Mouse (Mus musculus) liver, embryonic 11.5 days (tissue): ENCODE results near the gene Adgrl1. TPM values are rescaled to one million over a fixed set of nuclear protein-coding genes. Genes with fewer than 3 reads are reported as not detected.

Source experiments
- ATAC-seq: fragments of 200-750 bp; cut with Nextera tagmentation; replicated peaks from 2 replicates; pipeline ENCODE4 v1.8.0; 2017; ENCODE audit warnings: moderate number of reproducible peaks, mild to moderate bottlenecking, moderate TSS enrichment, moderate library complexity; ENCODE audit not compliant: low FRiP score
- DNase-seq: peaks from one replicate; pipeline ENCODE4 v3.0.0-alpha.2; 2017; ENCODE audit warnings: low spot score
- H3K27ac ChIP-seq: fragments of 300-500 bp; sonication (generic); 2 replicates; pipeline ENCODE4 v1.5.1; 2014; ENCODE audit warnings: mild to moderate bottlenecking, low read depth, low read length, control low read depth
- H3K27me3 ChIP-seq: fragments of 300-500 bp; sonication (generic); replicated peaks from 2 replicates; pipeline ENCODE4 v1.6.1; 2014; ENCODE audit warnings: low read length, mixed read lengths; ENCODE audit not compliant: control insufficient read depth, insufficient read depth
- H3K36me3 ChIP-seq: fragments of 300-500 bp; sonication (generic); 2 replicates; pipeline ENCODE4 v1.6.1; 2014; ENCODE audit warnings: mild to moderate bottlenecking, low read length, moderate library complexity, mixed read lengths; ENCODE audit not compliant: control insufficient read depth, insufficient read depth
- H3K4me1 ChIP-seq: fragments of 300-500 bp; sonication (generic); replicated peaks from 2 replicates; pipeline ENCODE4 v1.6.1; 2014; ENCODE audit warnings: low read length, mixed read lengths; ENCODE audit not compliant: control insufficient read depth, insufficient read depth
- H3K4me2 ChIP-seq: fragments of 300-500 bp; sonication (generic); 2 replicates; pipeline ENCODE4 v1.6.1; 2014; ENCODE audit warnings: mild to moderate bottlenecking, control low read depth, moderate library complexity
- H3K4me3 ChIP-seq: fragments of 300-500 bp; sonication (generic); 2 replicates; pipeline ENCODE4 v1.5.1; 2014; ENCODE audit warnings: low read depth, low read length, control low read depth
- H3K9ac ChIP-seq: fragments of 300-500 bp; sonication (generic); 2 replicates; pipeline ENCODE4 v1.6.1; 2014; ENCODE audit warnings: low read depth, low read length, control low read depth
- H3K9me3 ChIP-seq: fragments of 300-500 bp; sonication (generic); 2 replicates; pipeline ENCODE4 v1.6.1; 2016; ENCODE audit warnings: low read length, inconsistent platforms, mixed read lengths; ENCODE audit not compliant: control insufficient read depth
- WGBS: fragments of 180-500 bp; shearing (Covaris S2); extraction: QIAGEN DNeasy Blood & Tissue Kit; methylation state at CpG from one replicate; pipeline ENCODE4 v1.1.7; 2014; 5-methylcytosine and 5-hydroxymethylcytosine counted together
- polyA plus RNA-seq: library from polyadenylated mRNA; unstranded; fragments of >200 nt; fragmentation: Nextera tagmentation; extraction: Ambion mirVana; gene quantifications from 2 replicates; pipeline ENCODE4 v1.2.1, GENCODE M21; 2014

Gene Adgrl1
- polyA plus RNA-seq, 1 experiment from 2014 or later = 10.3 TPM

DNA sequence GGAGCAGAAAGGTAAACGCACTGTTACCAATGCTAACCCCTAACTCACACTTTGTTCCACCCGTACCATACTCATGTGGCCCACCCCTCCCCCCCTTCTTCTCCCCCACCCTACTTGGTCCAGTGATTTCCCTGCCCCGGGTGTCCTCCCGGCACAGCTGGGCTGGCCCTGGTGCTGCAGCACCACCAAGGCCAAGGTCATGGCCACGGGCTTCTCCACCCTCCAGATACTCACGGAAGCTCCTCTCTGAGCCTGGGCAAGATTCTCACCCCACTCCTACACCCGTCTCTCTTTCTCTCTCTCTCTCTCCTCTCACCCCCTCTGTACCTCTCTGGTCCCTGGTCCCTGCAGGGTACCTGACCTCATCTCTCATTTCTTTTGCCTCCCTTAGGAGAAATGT is 26.4 kb downstream of the Adgrl1 start:
- Histone ChIP-seq H3K36me3 (peaks cover 16% of the 10 kb centered on the region), H3K4me2 (no peak overlapping the region), H3K27me3 (no peaks in the 10 kb centered on the region), H3K4me3 (no peak overlapping the region), H3K9ac (no peak overlapping the region), H3K27ac (no peak overlapping the region), H3K4me1 (no peaks in the 10 kb centered on the region), H3K9me3 (no peaks in the 10 kb centered on the region)
- ATAC-seq = no peak
- DNase-seq = no peak
- WGBS = 73% methylated on average over 7 of the region's 7 CpGs

DNA sequence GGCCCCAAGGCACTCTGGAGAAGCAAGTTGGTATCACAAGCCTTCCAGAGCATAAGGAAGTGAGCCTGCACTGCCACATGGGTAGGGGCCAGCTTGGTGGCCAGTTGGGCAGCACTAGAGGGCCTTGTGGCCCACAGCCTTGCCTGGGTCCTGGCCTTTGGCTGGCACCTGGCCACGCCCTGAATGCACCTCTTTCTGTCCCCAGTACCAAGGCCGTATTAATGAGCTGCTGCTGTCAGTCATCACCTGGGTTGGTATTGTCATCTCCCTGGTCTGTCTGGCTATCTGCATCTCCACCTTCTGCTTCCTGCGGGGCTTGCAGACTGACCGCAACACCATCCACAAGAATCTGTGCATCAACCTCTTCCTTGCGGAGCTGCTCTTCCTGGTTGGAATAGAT is 34.3 kb downstream of the Adgrl1 start:
- no peak for ATAC-seq

DNA sequence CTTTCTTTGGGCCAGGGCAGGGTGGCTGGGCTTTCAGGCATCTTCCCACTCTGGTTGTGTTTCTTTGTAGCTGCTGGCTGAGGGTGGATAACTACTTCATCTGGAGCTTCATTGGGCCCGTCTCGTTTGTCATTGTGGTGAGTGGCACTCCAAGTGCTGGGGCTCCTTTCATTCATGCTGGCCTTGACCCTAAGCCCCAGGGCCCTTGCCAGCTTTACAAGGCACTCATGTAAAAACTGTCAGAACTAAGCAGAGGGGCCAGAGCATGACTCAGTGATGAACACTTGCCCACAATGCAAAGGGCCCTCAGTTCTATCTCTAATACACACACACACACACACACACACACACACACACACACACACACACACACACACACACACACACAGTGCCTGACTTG is 35.1 kb downstream of the Adgrl1 start:
- ATAC-seq = no peak
- WGBS = 87% methylated on average over 2 of the region's 2 CpGs
- H3K36me3 ChIP-seq = peaks cover 38% of the 10 kb centered on the region

More for the DNA sequence above, 34.3 kb downstream of the Adgrl1 start:
- 70% methylated on average over 5 of the region's 5 CpGs for WGBS
- H3K9ac ChIP-seq = no peak overlapping the region
- H3K36me3 ChIP-seq = peaks cover 44% of the 10 kb centered on the region
- no peaks in the 10 kb centered on the region for H3K27me3 ChIP-seq
- no peak for DNase-seq
- no peak overlapping the region for H3K4me2 ChIP-seq
- H3K4me3 ChIP-seq = no peak overlapping the region
- no peaks in the 10 kb centered on the region for H3K9me3 ChIP-seq
- H3K27ac ChIP-seq = no peak overlapping the region; the same call in 1 of the 2 replicates
- no peaks in the 10 kb centered on the region for H3K4me1 ChIP-seq

DNA sequence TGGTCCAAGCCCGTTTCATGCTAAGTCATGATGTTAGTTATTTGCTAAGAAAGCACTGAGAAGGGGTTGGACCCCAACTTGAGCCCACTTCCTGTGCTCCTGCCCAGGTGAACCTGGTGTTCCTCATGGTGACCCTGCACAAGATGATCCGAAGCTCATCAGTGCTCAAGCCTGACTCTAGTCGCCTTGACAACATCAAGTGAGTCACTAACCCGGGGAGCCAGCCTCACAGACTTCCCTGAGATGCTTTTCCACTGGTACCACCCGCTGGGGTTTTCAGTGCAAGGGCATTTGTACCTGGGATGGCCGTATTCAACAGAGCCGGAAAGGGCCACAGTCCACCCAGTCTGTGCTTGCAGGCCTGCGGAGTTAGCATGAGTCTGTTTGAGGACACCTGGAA is 35.5 kb downstream of the Adgrl1 start:
- Histone ChIP-seq H3K36me3 (peaks cover 37% of the 10 kb centered on the region), H3K4me1 (no peaks in the 10 kb centered on the region), H3K4me2 (no peak overlapping the region), H3K27ac (no peak overlapping the region), H3K27me3 (no peaks in the 10 kb centered on the region), H3K9ac (no peak overlapping the region), H3K9me3 (no peaks in the 10 kb centered on the region), H3K4me3 (no peak overlapping the region)
- ATAC-seq = no peak
- WGBS = 87% methylated on average over 8 of the region's 8 CpGs
- DNase-seq = no peak

More for the DNA sequence above, 35.1 kb downstream of the Adgrl1 start:
- DNase-seq = no peak
- H3K27ac ChIP-seq = no peak overlapping the region
- no peak overlapping the region for H3K4me2 ChIP-seq
- H3K4me3 ChIP-seq = no peak overlapping the region
- H3K4me1 ChIP-seq = no peaks in the 10 kb centered on the region
- no peaks in the 10 kb centered on the region for H3K9me3 ChIP-seq
- no peak overlapping the region for H3K9ac ChIP-seq
- no peaks in the 10 kb centered on the region for H3K27me3 ChIP-seq

DNA sequence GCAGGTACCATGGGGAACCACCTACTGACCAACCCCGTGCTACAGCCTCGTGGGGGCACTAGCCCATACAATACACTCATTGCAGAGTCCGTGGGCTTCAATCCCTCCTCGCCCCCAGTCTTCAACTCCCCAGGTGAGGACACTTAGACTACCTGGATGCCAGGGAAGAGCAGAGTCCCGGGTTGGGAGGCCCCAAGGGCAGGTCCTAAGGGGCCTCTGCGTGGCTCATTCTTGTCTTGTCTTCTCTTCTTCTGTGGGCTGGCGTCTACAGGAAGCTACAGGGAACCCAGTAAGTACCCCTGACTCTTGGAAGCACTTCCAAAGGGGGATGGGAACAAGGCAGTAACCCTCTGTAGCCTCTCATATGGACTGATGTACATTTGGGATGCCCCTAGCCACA is 37.7 kb downstream of the Adgrl1 start:
- 83% methylated on average over 7 of the region's 7 CpGs for WGBS
- Histone ChIP-seq H3K4me1 (no peaks in the 10 kb centered on the region), H3K9ac (no peak overlapping the region), H3K27me3 (no peaks in the 10 kb centered on the region), H3K27ac (no peak overlapping the region), H3K36me3 (peaks cover 24% of the 10 kb centered on the region), H3K4me3 (no peak overlapping the region), H3K4me2 (no peak overlapping the region), H3K9me3 (no peaks in the 10 kb centered on the region)
- DNase-seq = no peak
- ATAC-seq = no peak

DNA sequence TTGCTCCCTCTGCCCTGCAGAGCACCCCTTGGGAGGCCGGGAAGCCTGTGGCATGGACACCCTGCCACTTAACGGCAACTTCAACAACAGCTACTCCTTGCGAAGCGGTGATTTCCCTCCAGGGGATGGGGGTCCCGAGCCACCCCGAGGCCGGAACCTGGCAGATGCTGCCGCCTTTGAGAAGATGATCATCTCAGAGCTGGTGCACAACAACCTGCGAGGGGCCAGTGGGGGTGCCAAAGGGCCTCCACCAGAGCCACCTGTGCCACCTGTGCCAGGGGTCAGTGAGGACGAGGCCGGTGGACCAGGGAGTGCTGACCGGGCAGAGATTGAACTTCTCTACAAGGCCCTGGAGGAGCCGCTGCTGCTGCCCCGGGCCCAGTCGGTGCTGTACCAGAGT is 38.4 kb downstream of the Adgrl1 start:
- H3K36me3 ChIP-seq = peaks cover 24% of the 10 kb centered on the region
- DNase-seq (no peak), ATAC-seq (no peak)
- H3K4me1 ChIP-seq = no peaks in the 10 kb centered on the region
- no peaks in the 10 kb centered on the region for H3K27me3 ChIP-seq
- H3K9me3 ChIP-seq = no peaks in the 10 kb centered on the region
- WGBS = 89% methylated on average over 15 of the region's 15 CpGs
- no peak overlapping the region for H3K9ac ChIP-seq
- H3K4me3 ChIP-seq = no peak overlapping the region
- H3K27ac ChIP-seq = no peak overlapping the region
- no peak overlapping the region for H3K4me2 ChIP-seq

DNA sequence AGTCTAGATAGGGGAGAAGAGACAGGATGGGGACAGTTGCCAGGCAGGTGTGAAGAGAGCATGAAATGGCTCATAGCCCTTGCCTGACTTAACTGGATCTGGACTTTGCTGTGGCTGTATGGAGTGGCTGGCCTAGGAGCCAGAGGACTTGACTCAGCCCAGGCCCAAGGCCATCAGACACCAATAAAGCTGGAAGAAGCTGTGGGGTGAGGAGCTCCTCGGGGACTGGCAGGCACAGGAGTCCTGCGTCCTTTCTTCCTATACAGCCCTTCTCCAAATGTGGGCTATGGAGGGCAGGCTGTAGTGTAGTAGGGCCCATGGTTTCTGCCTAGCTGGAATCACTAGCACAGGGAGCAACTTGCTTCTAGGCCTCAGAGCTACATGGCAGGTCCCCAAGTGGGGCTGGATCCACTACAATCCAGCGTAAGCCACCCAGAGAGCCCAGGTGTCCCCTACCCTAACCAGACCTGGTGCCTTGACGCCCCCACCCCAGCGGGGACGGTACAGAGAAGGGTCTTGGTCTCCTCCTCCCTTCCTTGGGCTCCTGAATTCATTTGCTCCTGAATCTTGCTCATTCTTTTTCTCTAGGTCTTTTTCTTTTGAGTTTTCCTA is 41.3 kb downstream of the Adgrl1 start:
- no peaks in the 10 kb centered on the region for H3K27me3 ChIP-seq
- H3K4me1 ChIP-seq = no peaks in the 10 kb centered on the region
- DNase-seq (no peak), ATAC-seq (no peak)
- WGBS = 78% methylated on average over 6 of the region's 6 CpGs
- H3K36me3 ChIP-seq = peaks cover 10% of the 10 kb centered on the region; the same call in 1 of the 2 replicates
- no peak overlapping the region for H3K4me2 ChIP-seq
- no peak overlapping the region for H3K4me3 ChIP-seq
- no peak overlapping the region for H3K27ac ChIP-seq
- no peak overlapping the region for H3K9ac ChIP-seq
- H3K9me3 ChIP-seq = no peaks in the 10 kb centered on the region

DNA sequence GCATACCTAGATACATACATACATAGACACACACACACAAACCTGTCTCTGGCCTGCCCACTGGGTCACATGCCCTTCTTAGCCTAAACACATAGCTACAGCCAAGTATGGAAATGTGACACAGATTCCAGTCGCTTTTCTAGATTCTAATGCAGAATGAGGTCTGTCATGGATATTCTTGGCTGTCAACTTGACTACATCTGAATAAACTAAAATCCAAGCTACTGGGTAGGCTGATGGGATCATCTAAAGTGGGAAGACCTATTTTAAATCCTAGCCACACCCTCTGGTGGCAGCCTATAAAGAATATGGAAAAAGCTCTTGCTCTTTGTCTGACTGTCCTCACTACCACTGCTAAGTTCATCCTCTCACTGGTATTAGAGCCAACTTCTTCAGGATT is 42.5 kb downstream of the Adgrl1 start:
- H3K9me3 ChIP-seq = no peaks in the 10 kb centered on the region
- no peak overlapping the region for H3K9ac ChIP-seq
- no peaks in the 10 kb centered on the region for H3K4me1 ChIP-seq
- DNase-seq = no peak
- H3K4me2 ChIP-seq = no peak overlapping the region
- H3K27ac ChIP-seq = no peak overlapping the region
- H3K4me3 ChIP-seq = no peak overlapping the region
- no peaks in the 10 kb centered on the region for H3K27me3 ChIP-seq
- peaks cover 10% of the 10 kb centered on the region; the same call in 1 of the 2 replicates for H3K36me3 ChIP-seq
- ATAC-seq = no peak
- WGBS = 67% methylated on average over 1 of the region's 1 CpGs

DNA sequence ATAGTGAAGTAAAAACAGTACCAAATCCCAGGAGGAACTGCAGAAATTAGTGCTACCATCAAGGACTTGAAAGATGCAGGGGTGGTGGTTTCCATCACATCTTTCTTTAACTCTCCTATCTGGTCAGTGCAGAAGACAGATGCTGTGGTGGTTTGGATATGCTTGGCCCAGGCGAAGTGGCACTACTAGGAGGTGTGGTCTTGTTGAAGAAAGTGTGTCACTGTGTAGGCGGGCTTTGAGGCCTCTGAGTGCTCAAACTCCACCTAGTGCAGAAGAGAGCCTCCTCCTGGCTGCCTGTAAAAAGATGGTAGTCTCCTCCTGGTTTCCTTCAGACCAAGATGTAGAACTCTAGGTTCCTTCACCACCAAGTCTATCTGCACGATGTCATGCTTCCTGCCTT is 45.6 kb downstream of the Adgrl1 start:
- no peak overlapping the region for H3K9ac ChIP-seq
- no peaks in the 10 kb centered on the region for H3K36me3 ChIP-seq
- H3K27ac ChIP-seq = no peak overlapping the region
- no peak for DNase-seq
- H3K27me3 ChIP-seq = no peaks in the 10 kb centered on the region
- no peaks in the 10 kb centered on the region for H3K9me3 ChIP-seq
- ATAC-seq = no peak
- H3K4me1 ChIP-seq = no peaks in the 10 kb centered on the region
- H3K4me2 ChIP-seq = no peak overlapping the region
- WGBS = 48% methylated on average over 3 of the region's 3 CpGs
- no peak overlapping the region for H3K4me3 ChIP-seq
